Comparison of ENCODE assay signal across 8 mouse cellular contexts in genomic region chr3:127836798-127837153, GRCm38 (mm10). TPM values are rescaled to one million over a fixed set of nuclear protein-coding genes. Genes with fewer than 3 reads are reported as not detected.
DNase-seq lines count a peak whose midpoint lies in the region; ATAC-seq and TF ChIP-seq lines count a peak whose summit lies in the region.

No protein-coding gene starts in this region.

- peaks cover 8% of the 10 kb centered on the region for H3K4me1 ChIP-seq in heart, embryonic 11.5 days (ENCODE audit: control insufficient read depth, insufficient read depth, low read length)
- H3K4me1 ChIP-seq in E14TG2a.4 (replicated peaks; ENCODE audit: low read depth, low read length) = peaks cover 21% of the 10 kb centered on the region
- H3K4me1 ChIP-seq in forebrain, embryonic 10.5 days = peaks cover 31% of the 10 kb centered on the region
- peaks cover 43% of the 10 kb centered on the region for H3K4me1 ChIP-seq in liver, embryonic 13.5 days (replicated peaks)

- ATAC-seq in heart, embryonic 11.5 days (replicated peaks; ENCODE audit: insufficient number of reproducible peaks, low FRiP score, low TSS enrichment) = no peak; the same call in 1 of the 2 replicates
- ATAC-seq in liver, embryonic 13.5 days (ENCODE audit: low read depth) = peak; percentile 48

- peak overlapping the region; percentile 73 for H3K4me2 ChIP-seq in heart, embryonic 11.5 days
- H3K4me2 ChIP-seq in liver, embryonic 13.5 days = peak overlapping the region; percentile 89

- H3K27ac ChIP-seq in heart, embryonic 11.5 days (ENCODE audit: low read depth, low read length) = peak overlapping the region; percentile 92
- peak overlapping the region; percentile 95 for H3K27ac ChIP-seq in forebrain, embryonic 10.5 days
- H3K27ac ChIP-seq in liver, embryonic 13.5 days = peak overlapping the region; percentile 81

- DNase-seq in heart, adult 9 months (ENCODE audit: low spot score in 2 of 2) = no peak
- peak; percentile 25 for DNase-seq in forebrain, embryonic 10.5 days (ENCODE audit: extremely low spot score, low spot score)
- no peak for DNase-seq in liver, embryonic 13.5 days
- peak; percentile 44 for DNase-seq in yolk sac, embryonic 10.5 days (ENCODE audit: low spot score)
- DNase-seq in frontal cortex, adult 2 months (ENCODE audit: extremely low spot score in 1 of 2, low spot score in 1 of 2) = no peak
- DNase-seq in B cell, adult 2 months = no peak

- peak overlapping the region; percentile 90 for H3K9ac ChIP-seq in heart, embryonic 11.5 days (ENCODE audit: low read depth, low read length)
- H3K9ac ChIP-seq in liver, embryonic 13.5 days = peak overlapping the region; percentile 88

- no peaks in the 10 kb centered on the region for H3K9me3 ChIP-seq in heart, embryonic 11.5 days (replicated peaks; ENCODE audit: control insufficient read depth, low read length)
- no peaks in the 10 kb centered on the region for H3K9me3 ChIP-seq in E14TG2a.4 (ENCODE audit: low read length)
- H3K9me3 ChIP-seq in forebrain, embryonic 10.5 days = no peaks in the 10 kb centered on the region
- H3K9me3 ChIP-seq in liver, embryonic 13.5 days (replicated peaks) = no peaks in the 10 kb centered on the region

- no peaks in the 10 kb centered on the region for H3K36me3 ChIP-seq in heart, embryonic 11.5 days (ENCODE audit: control insufficient read depth, insufficient read depth, low read length)
- H3K36me3 ChIP-seq in E14TG2a.4 (ENCODE audit: insufficient read depth, low read length) = peaks cover 6% of the 10 kb centered on the region; the same call in 1 of the 2 replicates
- H3K36me3 ChIP-seq in forebrain, embryonic 10.5 days (replicated peaks) = peaks cover 15% of the 10 kb centered on the region
- peaks cover 10% of the 10 kb centered on the region; the same call in 1 of the 2 replicates for H3K36me3 ChIP-seq in liver, embryonic 13.5 days

- H3K4me3 ChIP-seq in heart, embryonic 11.5 days (ENCODE audit: low read depth, low read length) = peak overlapping the region; percentile 81
- H3K4me3 ChIP-seq in E14TG2a.4 (replicated peaks; ENCODE audit: low read length) = peak overlapping the region; percentile 93
- peak overlapping the region; percentile 88 for H3K4me3 ChIP-seq in forebrain, embryonic 10.5 days
- peak overlapping the region; percentile 85 for H3K4me3 ChIP-seq in liver, embryonic 13.5 days (replicated peaks)

- H3K27me3 ChIP-seq in heart, embryonic 11.5 days (ENCODE audit: control insufficient read depth, insufficient read depth, low read length) = no peaks in the 10 kb centered on the region
- 0 out of 2 replicates have a peak, but pooled peaks cover 4% of the 10 kb centered on the region for H3K27me3 ChIP-seq in E14TG2a.4 (ENCODE audit: insufficient read depth, low read length)
- no peaks in the 10 kb centered on the region for H3K27me3 ChIP-seq in forebrain, embryonic 10.5 days (ENCODE audit: poor library complexity, severe bottlenecking)
- H3K27me3 ChIP-seq in liver, embryonic 13.5 days = no peaks in the 10 kb centered on the region

- no peak for TF ChIP-seq CTCF in E14TG2a.4 (conservative IDR thresholded peaks at IDR 0.05; ENCODE audit: low read length)

- WGBS in heart, embryonic 11.5 days (ENCODE audit: insufficient replicate concordance) = 0% methylated on average over 17 of the region's 17 CpGs
- WGBS in forebrain, embryonic 10.5 days = 1% methylated on average over 17 of the region's 17 CpGs
- under 1% methylated on average over 17 of the region's 17 CpGs for WGBS in liver, embryonic 13.5 days (ENCODE audit: insufficient replicate concordance)

RNA-seq across cellular contexts. Expression of gene Ap1ar, which starts 0.5 kb away (rescaled TPM):
- polyA plus RNA-seq in heart, embryonic 11.5 days (2014; fragmentation: Nextera tagmentation; extraction: Ambion mirVana) = 32.0 and 34.5 TPM in 2 replicates
- polyA plus RNA-seq in forebrain, embryonic 10.5 days (2016; fragmentation: Nextera tagmentation; extraction: Ambion mirVana) = 53.1 and 57.8 TPM in 2 replicates
- 19.7 and 25.7 TPM in 2 replicates for polyA plus RNA-seq in liver, embryonic 13.5 days (2015; fragmentation: Nextera tagmentation; extraction: Ambion mirVana)
- 59.2 and 65.6 TPM in 2 replicates for polyA plus RNA-seq in frontal cortex, adult 2 months (2012; rRNA removed)

RNA-seq across cellular contexts. Expression of gene Tifa, which starts 47.2 kb away (rescaled TPM):
- 3.3 and 3.4 TPM in 2 replicates for polyA plus RNA-seq in heart, embryonic 11.5 days (2014; fragmentation: Nextera tagmentation; extraction: Ambion mirVana)
- polyA plus RNA-seq in forebrain, embryonic 10.5 days (2016; fragmentation: Nextera tagmentation; extraction: Ambion mirVana) = 1.8 and 2.4 TPM in 2 replicates
- 14.2 and 15.6 TPM in 2 replicates for polyA plus RNA-seq in liver, embryonic 13.5 days (2015; fragmentation: Nextera tagmentation; extraction: Ambion mirVana)
- 6.6 and 7.7 TPM in 2 replicates for polyA plus RNA-seq in frontal cortex, adult 2 months (2012; rRNA removed)

RNA-seq across cellular contexts. Expression of gene Alpk1, which starts 56.4 kb away (rescaled TPM):
- polyA plus RNA-seq in heart, embryonic 11.5 days (2014; fragmentation: Nextera tagmentation; extraction: Ambion mirVana) = 0.72 and 1.2 TPM in 2 replicates
- 0.76 and 0.87 TPM in 2 replicates for polyA plus RNA-seq in forebrain, embryonic 10.5 days (2016; fragmentation: Nextera tagmentation; extraction: Ambion mirVana)
- 0.54 and 0.58 TPM in 2 replicates for polyA plus RNA-seq in liver, embryonic 13.5 days (2015; fragmentation: Nextera tagmentation; extraction: Ambion mirVana)
- 3.6 and 4.2 TPM in 2 replicates for polyA plus RNA-seq in frontal cortex, adult 2 months (2012; rRNA removed)

RNA-seq across cellular contexts. Expression of gene Fam241a, which starts 59.3 kb away (rescaled TPM):
- polyA plus RNA-seq in heart, embryonic 11.5 days (2014; fragmentation: Nextera tagmentation; extraction: Ambion mirVana) = 9.8 and 11.0 TPM in 2 replicates
- polyA plus RNA-seq in forebrain, embryonic 10.5 days (2016; fragmentation: Nextera tagmentation; extraction: Ambion mirVana) = 2.2 and 2.6 TPM in 2 replicates
- 47.3 and 55.5 TPM in 2 replicates for polyA plus RNA-seq in liver, embryonic 13.5 days (2015; fragmentation: Nextera tagmentation; extraction: Ambion mirVana)
- polyA plus RNA-seq in frontal cortex, adult 2 months (2012; rRNA removed) = 3.0 and 4.1 TPM in 2 replicates

Comparison
In these comparisons a context has a peak if more than half of its experiments do, and no peak if none do; other contexts are left out.
1. DNase-seq: peak in forebrain, embryonic 10.5 days (single experiment) and yolk sac, embryonic 10.5 days (single experiment); none in heart, adult 9 months (0 of 2), liver, embryonic 13.5 days (single experiment), frontal cortex, adult 2 months (0 of 2) and B cell, adult 2 months (0 of 2).
2. Peak in every context shown above with its lines, with median percentiles within 50 percentile points of each other: H3K27ac ChIP-seq and H3K4me3 ChIP-seq.